ENCODE assay signal across 18 mouse cellular contexts in the genomic region with DNA sequence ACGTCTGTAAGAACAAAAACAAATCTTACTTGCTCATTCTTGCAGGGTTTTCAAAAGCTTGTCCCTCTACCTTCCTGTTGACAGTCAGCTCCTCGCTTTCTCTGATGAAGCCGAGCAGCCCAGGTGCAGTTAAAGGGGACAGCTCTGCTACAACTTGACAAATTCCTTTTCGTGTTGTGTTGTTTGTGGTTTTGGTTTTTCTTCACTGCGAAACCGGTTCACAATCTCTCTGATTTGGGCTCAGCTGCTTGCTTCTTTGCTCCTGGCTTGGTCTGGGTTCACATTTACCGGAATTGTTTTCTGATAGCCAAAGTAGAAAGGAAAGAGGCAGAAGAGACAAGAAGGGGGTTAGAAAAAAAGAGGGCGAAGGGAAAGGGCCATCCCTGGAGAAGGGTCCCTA. TPM values are rescaled to one million over a fixed set of nuclear protein-coding genes. Genes with fewer than 3 reads are reported as not detected.
DNase-seq lines count a peak whose midpoint lies in the region; ATAC-seq and TF ChIP-seq lines count a peak whose summit lies in the region.
"Had no signal": no experiment of that assay in that cellular context is flagged by ENCODE, and none has a peak within 500 bp of the region (broad histone marks: within the 10 kb centered on the region; RNA-seq: fewer than 3 reads in every experiment).

No protein-coding gene starts in this region.

- no peak overlapping the region for H3K4me3 ChIP-seq in limb, embryonic 11.5 days (ENCODE audit: low read depth, low read length)
- H3K4me3 ChIP-seq in limb, embryonic 10.5 days = no peak overlapping the region
- peak overlapping the region; percentile 53; the same call in 1 of the 2 replicates for H3K4me3 ChIP-seq in midbrain, embryonic 10.5 days
- no peak overlapping the region for H3K4me3 ChIP-seq in intestine, postnatal 0 days (ENCODE audit: low read depth, low read length)
- H3K4me3 ChIP-seq: liver, embryonic 13.5 days had no signal

- DNase-seq in cerebellum, postnatal 10 days = peak; percentile 3 to 34
- DNase-seq in cerebellum, postnatal 25 days = no peak
- peak; percentile 34 for DNase-seq in limb, embryonic 11.5 days (ENCODE audit: low spot score)
- no peak for DNase-seq in limb, embryonic 10.5 days (ENCODE audit: low spot score)
- peak; percentile 17 for DNase-seq in midbrain, embryonic 10.5 days (ENCODE audit: low spot score)
- no peak for DNase-seq in left cerebral cortex, postnatal 14 days (ENCODE audit: low spot score in 2 of 2)
- DNase-seq in urinary bladder, adult 18-20 months (ENCODE audit: low spot score in 2 of 2) = no peak
- DNase-seq: kidney, postnatal 10 days; liver, embryonic 13.5 days; lung, postnatal 36 days; right cerebral cortex, postnatal 25 days had no signal

- intact Hi-C loops in left cerebral cortex, postnatal 14 days (cut with DNase I) = loop anchor here (10.0 kb wide), 1 partner anchor 370 kb away; no protein-coding TSS in a partner anchor

- H3K9me3 ChIP-seq in limb, embryonic 11.5 days (ENCODE audit: control insufficient read depth, low read length) = no peaks in the 10 kb centered on the region
- no peaks in the 10 kb centered on the region for H3K9me3 ChIP-seq in limb, embryonic 10.5 days (replicated peaks)
- no peaks in the 10 kb centered on the region for H3K9me3 ChIP-seq in midbrain, embryonic 10.5 days (replicated peaks)
- no peaks in the 10 kb centered on the region for H3K9me3 ChIP-seq in intestine, postnatal 0 days (ENCODE audit: control insufficient read depth)
- H3K9me3 ChIP-seq: liver, embryonic 13.5 days had no signal

- 2% methylated on average over 8 of the region's 8 CpGs for WGBS in limb, embryonic 11.5 days
- WGBS in limb, embryonic 10.5 days = 2% methylated on average over 8 of the region's 8 CpGs
- WGBS in midbrain, embryonic 10.5 days = 3% methylated on average over 8 of the region's 8 CpGs
- 5% methylated on average over 8 of the region's 8 CpGs for WGBS in intestine, postnatal 0 days

- H3K36me3 ChIP-seq in limb, embryonic 11.5 days (ENCODE audit: control insufficient read depth, insufficient read depth, low read length) = no peaks in the 10 kb centered on the region
- no peaks in the 10 kb centered on the region for H3K36me3 ChIP-seq in limb, embryonic 10.5 days
- no peaks in the 10 kb centered on the region for H3K36me3 ChIP-seq in midbrain, embryonic 10.5 days
- H3K36me3 ChIP-seq in intestine, postnatal 0 days (ENCODE audit: control insufficient read depth, insufficient read depth) = no peaks in the 10 kb centered on the region
- H3K36me3 ChIP-seq: G1E; liver, embryonic 13.5 days had no signal

- H3K27ac ChIP-seq in limb, embryonic 11.5 days (replicated peaks; ENCODE audit: low read depth, low read length) = no peak overlapping the region
- no peak overlapping the region for H3K27ac ChIP-seq in limb, embryonic 10.5 days
- H3K27ac ChIP-seq in midbrain, embryonic 10.5 days (replicated peaks) = no peak overlapping the region
- no peak overlapping the region for H3K27ac ChIP-seq in intestine, postnatal 0 days (ENCODE audit: low read depth, low read length)
- H3K27ac ChIP-seq: liver, embryonic 13.5 days had no signal

- no peak for ATAC-seq in limb, embryonic 11.5 days (ENCODE audit: insufficient number of reproducible peaks, low FRiP score, low TSS enrichment, low read depth)
- ATAC-seq in intestine, postnatal 0 days = no peak

- no peak overlapping the region for H3K9ac ChIP-seq in limb, embryonic 11.5 days (ENCODE audit: low read length)
- no peak overlapping the region for H3K9ac ChIP-seq in intestine, postnatal 0 days (ENCODE audit: low read depth, low read length)
- H3K9ac ChIP-seq: liver, embryonic 13.5 days had no signal

- no peak for TF ChIP-seq CTCF in intestine, postnatal 0 days (IDR thresholded peaks at IDR 0.05; ENCODE audit: low read depth)

- H3K27me3 ChIP-seq in limb, embryonic 11.5 days (ENCODE audit: control insufficient read depth, insufficient read depth, low read length) = peaks cover 74% of the 10 kb centered on the region
- peaks cover 100% of the 10 kb centered on the region for H3K27me3 ChIP-seq in limb, embryonic 10.5 days (ENCODE audit: low read depth, poor library complexity, severe bottlenecking)
- peaks cover 100% of the 10 kb centered on the region for H3K27me3 ChIP-seq in midbrain, embryonic 10.5 days (ENCODE audit: low read depth, poor library complexity, severe bottlenecking)
- peaks cover 87% of the 10 kb centered on the region for H3K27me3 ChIP-seq in intestine, postnatal 0 days (replicated peaks; ENCODE audit: control insufficient read depth, insufficient read depth, low read length)

- no peak overlapping the region for H3K4me2 ChIP-seq in limb, embryonic 11.5 days (ENCODE audit: low read depth, severe bottlenecking)
- H3K4me2 ChIP-seq in intestine, postnatal 0 days (replicated peaks; ENCODE audit: low read depth) = no peak overlapping the region
- H3K4me2 ChIP-seq: liver, embryonic 13.5 days had no signal

- H3K4me1 ChIP-seq in limb, embryonic 11.5 days (ENCODE audit: control insufficient read depth, insufficient read depth, low read length) = peaks cover 5% of the 10 kb centered on the region; the same call in 1 of the 2 replicates
- peaks cover 29% of the 10 kb centered on the region for H3K4me1 ChIP-seq in limb, embryonic 10.5 days
- peaks cover 38% of the 10 kb centered on the region for H3K4me1 ChIP-seq in midbrain, embryonic 10.5 days
- no peaks in the 10 kb centered on the region for H3K4me1 ChIP-seq in intestine, postnatal 0 days (replicated peaks; ENCODE audit: control insufficient read depth, insufficient read depth, low read length)
- H3K4me1 ChIP-seq: liver, embryonic 13.5 days had no signal

RNA-seq across cellular contexts. Expression of a gene that starts 2.1 kb away (rescaled TPM):
- not detected in 2 replicates for polyA plus RNA-seq in limb, embryonic 11.5 days (2014; fragmentation: Nextera tagmentation; extraction: Ambion mirVana)
- polyA plus RNA-seq in limb, embryonic 10.5 days (2016; fragmentation: Nextera tagmentation; extraction: Ambion mirVana) = not detected in 2 replicates
- polyA plus RNA-seq in midbrain, embryonic 10.5 days (2016; fragmentation: Nextera tagmentation; extraction: Ambion mirVana) = 0.20 and 0.22 TPM in 2 replicates
- total RNA-seq in left cerebral cortex, postnatal 14 days (2021) = not detected
- not detected in 2 replicates for polyA plus RNA-seq in intestine, postnatal 0 days (2015; fragmentation: Nextera tagmentation; extraction: Ambion mirVana)
- total RNA-seq: adrenal gland, adult 18-20 months; layer of hippocampus, postnatal 25 days had no signal
- polyA plus RNA-seq: G1E; heart, postnatal 0 days; liver, embryonic 13.5 days; stomach, embryonic 16.5 days; urinary bladder, adult 2 months had no signal

Comparison
In these comparisons a context has a peak if more than half of its experiments do, and no peak if none do; other contexts are left out.
1. DNase-seq: peak in cerebellum, postnatal 10 days (2 of 2), limb, embryonic 11.5 days (single experiment) and midbrain, embryonic 10.5 days (single experiment); none in cerebellum, postnatal 25 days (0 of 2), limb, embryonic 10.5 days (single experiment), left cerebral cortex, postnatal 14 days (0 of 2) and urinary bladder, adult 18-20 months (0 of 2).